Mouse (Mus musculus) neural tube, embryonic 11.5 days (tissue): ENCODE measurements around the gene Tmprss9. TPM values are rescaled to one million over a fixed set of nuclear protein-coding genes. Genes with fewer than 3 reads are reported as not detected.

Experiments
- ATAC-seq: fragments of 200-750 bp; cut with Nextera tagmentation; 2 replicates; pipeline ENCODE4 v1.8.0; 2017; ENCODE audit warnings: moderate number of reproducible peaks, mild to moderate bottlenecking, moderate TSS enrichment, moderate library complexity; ENCODE audit not compliant: insufficient read depth, low FRiP score, low TSS enrichment
- DNase-seq: peaks from one replicate; pipeline ENCODE4 v3.0.0-alpha.2; 2015; ENCODE audit warnings: low spot score
- H3K27ac ChIP-seq: fragments of 300-500 bp; sonication (generic); 2 replicates; pipeline ENCODE4 v1.5.1; 2014; ENCODE audit warnings: low read depth, mild to moderate bottlenecking, low read length
- H3K27me3 ChIP-seq: fragments of 300-500 bp; sonication (generic); 2 replicates; pipeline ENCODE4 v1.6.1; 2014; ENCODE audit warnings: mild to moderate bottlenecking, low read length, mixed read lengths; ENCODE audit not compliant: control insufficient read depth, insufficient read depth
- H3K36me3 ChIP-seq: fragments of 300-500 bp; sonication (generic); 2 replicates; pipeline ENCODE4 v1.6.1; 2014; ENCODE audit warnings: mild to moderate bottlenecking, low read length, moderate library complexity, mixed read lengths; ENCODE audit not compliant: control insufficient read depth, insufficient read depth
- H3K4me1 ChIP-seq: fragments of 300-500 bp; sonication (generic); 2 replicates; pipeline ENCODE4 v1.6.1; 2014; ENCODE audit warnings: low read length, mixed read lengths; ENCODE audit not compliant: control insufficient read depth, insufficient read depth
- H3K4me2 ChIP-seq: fragments of 300-500 bp; sonication (generic); 2 replicates; pipeline ENCODE4 v1.6.1; 2014; ENCODE audit warnings: low read depth, mild to moderate bottlenecking, moderate library complexity
- H3K4me3 ChIP-seq: fragments of 300-500 bp; sonication (generic); 2 replicates; pipeline ENCODE4 v1.5.1; 2014; ENCODE audit warnings: low read depth, low read length
- H3K9ac ChIP-seq: fragments of 300-500 bp; sonication (generic); 2 replicates; pipeline ENCODE4 v1.6.1; 2014; ENCODE audit warnings: mild to moderate bottlenecking, low read length
- H3K9me3 ChIP-seq: fragments of 300-500 bp; sonication (generic); 2 replicates; pipeline ENCODE4 v1.6.1; 2016; ENCODE audit warnings: low read length; ENCODE audit not compliant: control insufficient read depth
- WGBS: fragments of 180-500 bp; shearing (Covaris S2); extraction: QIAGEN DNeasy Blood & Tissue Kit; methylation state at CpG from one replicate; pipeline ENCODE4 v1.1.7; 2014; 5-methylcytosine and 5-hydroxymethylcytosine counted together
- microRNA counts: library from miRNA; unstranded; fragments of <30 nt; microRNA quantifications from one replicate; lab custom pipeline; 2015
- microRNA-seq: library from miRNA; unstranded; fragments of <30 nt; microRNA quantifications from one replicate; pipeline ENCODE4, GENCODE M21; 2016
- polyA plus RNA-seq: library from polyadenylated mRNA; unstranded; fragments of >200 nt; fragmentation: Nextera tagmentation; extraction: Ambion mirVana; gene quantifications from 2 replicates; pipeline ENCODE4 v1.2.1, GENCODE M21; 2014

Tmprss9 gene
- polyA plus RNA-seq, 1 experiment from 2014 or later, result 0.08 TPM

DNA sequence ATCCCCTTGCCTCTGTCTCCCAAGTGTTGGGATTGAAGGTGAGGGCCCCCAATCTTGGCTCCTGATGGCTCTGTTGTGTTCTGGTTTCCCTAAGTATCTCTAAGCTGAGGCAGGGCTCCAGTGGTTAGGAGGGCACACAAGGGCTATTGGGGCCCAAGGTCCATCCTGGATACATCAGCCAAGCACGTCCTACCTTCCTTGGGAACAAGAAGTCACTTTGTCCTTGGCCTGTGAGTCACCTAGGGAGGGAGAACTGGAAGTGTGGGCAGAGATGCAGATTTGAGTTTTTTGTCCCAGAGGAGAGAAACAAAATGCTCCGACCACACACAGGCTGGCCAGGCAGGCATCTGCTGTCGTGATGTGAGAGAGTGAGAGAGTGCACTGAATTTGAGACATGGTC lies 77.4 kb downstream of the Tmprss9 start:
- Histone ChIP-seq H3K9ac (no peak overlapping the region), H3K9me3 (no peaks in the 10 kb centered on the region), H3K4me3 (no peak overlapping the region), H3K4me1 (no peaks in the 10 kb centered on the region), H3K36me3 (no peaks in the 10 kb centered on the region), H3K4me2 (no peak overlapping the region), H3K27ac (no peak overlapping the region), H3K27me3 (no peaks in the 10 kb centered on the region)
- 79% methylated on average over 3 of the region's 3 CpGs for WGBS
- ATAC-seq (no peak), DNase-seq (no peak)

MicroRNA genes within 50 kb of the gene (microRNA counts, 519-probe panel; counts per million panel counts)
- microRNA mmu-miR-1982 (lab: Ali Mortazavi, UCI), result 171 counts per million, percentile 57 among the panel's probes with 10 or more counts

Small RNAs within 50 kb of the gene (microRNA-seq; reads per million reads assigned to microRNA genes)
- 3.6 reads per million, percentile 7 among the genes with 10 or more reads in this experiment for gene Mir1982

Other genes with a start within 250 kb of the Tmprss9 start
- gene Csnk1g2, start 249.0 kb upstream of the Tmprss9 start, polyA plus RNA-seq, result 117 TPM in 2 replicates
- 71.1 and 78.8 TPM in 2 replicates for gene Btbd2, start 214.8 kb upstream of the Tmprss9 start, polyA plus RNA-seq
- gene Mknk2, start 193.7 kb upstream of the Tmprss9 start, polyA plus RNA-seq, result 79.5 and 85.5 TPM in 2 replicates
- 58.9 and 60.3 TPM in 2 replicates for gene Mob3a, start 169.9 kb upstream of the Tmprss9 start, polyA plus RNA-seq
- 10.6 and 11.5 TPM in 2 replicates for gene Izumo4, start 169.7 kb upstream of the Tmprss9 start, polyA plus RNA-seq
- gene Ap3d1, start 129.6 kb upstream of the Tmprss9 start, polyA plus RNA-seq, result 69.3 and 79.1 TPM in 2 replicates
- 23.9 and 24.3 TPM in 2 replicates for gene Dot1l, start 116.6 kb upstream of the Tmprss9 start, polyA plus RNA-seq
- gene Sf3a2, start 73.7 kb upstream of the Tmprss9 start, polyA plus RNA-seq, result 96.6 and 101 TPM in 2 replicates
- 150 and 153 TPM in 2 replicates for gene Plekhj1, start 73.2 kb upstream of the Tmprss9 start, polyA plus RNA-seq
- not detected in 2 replicates for gene Amh, start 66.6 kb upstream of the Tmprss9 start, polyA plus RNA-seq
- 1.6 and 1.9 TPM in 2 replicates for gene Jsrp1, start 58.4 kb upstream of the Tmprss9 start, polyA plus RNA-seq
- 1,810 and 1,847 TPM in 2 replicates for gene Oaz1, start 45.2 kb upstream of the Tmprss9 start, polyA plus RNA-seq
- gene Lingo3, start 27.8 kb upstream of the Tmprss9 start, polyA plus RNA-seq, result 0.40 and 0.66 TPM in 2 replicates
- 305 and 307 TPM in 2 replicates for gene Lsm7, start 16.6 kb upstream of the Tmprss9 start, polyA plus RNA-seq
- 31.2 and 34.2 TPM in 2 replicates for gene Sppl2b, start 16.6 kb upstream of the Tmprss9 start, polyA plus RNA-seq
- 312 and 323 TPM in 2 replicates for gene Timm13, start 29.1 kb downstream of the Tmprss9 start, polyA plus RNA-seq
- gene Lmnb2, start 46.4 kb downstream of the Tmprss9 start, polyA plus RNA-seq, result 23.0 and 27.9 TPM in 2 replicates
- gene Gadd45b, start 58.2 kb downstream of the Tmprss9 start, polyA plus RNA-seq, result 7.9 and 8.5 TPM in 2 replicates
- 8.1 and 9.4 TPM in 2 replicates for gene Gng7, start 143.1 kb downstream of the Tmprss9 start, polyA plus RNA-seq
- gene Diras1, start 153.8 kb downstream of the Tmprss9 start, polyA plus RNA-seq, result 4.2 and 4.7 TPM in 2 replicates
- gene Slc39a3, start 165.6 kb downstream of the Tmprss9 start, polyA plus RNA-seq, result 13.3 and 14.5 TPM in 2 replicates
- gene Sgta, start 188.3 kb downstream of the Tmprss9 start, polyA plus RNA-seq, result 248 and 262 TPM in 2 replicates
- gene Thop1, start 198.2 kb downstream of the Tmprss9 start, polyA plus RNA-seq, result 63.9 and 65.8 TPM in 2 replicates
- gene Creb3l3, start 227.0 kb downstream of the Tmprss9 start, polyA plus RNA-seq, result 0.11 and 0.70 TPM in 2 replicates
- 212 and 240 TPM in 2 replicates for gene Map2k2, start 234.1 kb downstream of the Tmprss9 start, polyA plus RNA-seq